Comparison of ENCODE assay signal across 8 mouse cellular contexts in genomic region chr14:59441472-59441805, GRCm38 (mm10). TPM values are rescaled to one million over a fixed set of nuclear protein-coding genes. Genes with fewer than 3 reads are reported as not detected.
DNase-seq lines count a peak whose midpoint lies in the region; ATAC-seq and TF ChIP-seq lines count a peak whose summit lies in the region.

No protein-coding gene starts in this region.

- H3K9me3 ChIP-seq in heart, embryonic 11.5 days (replicated peaks; ENCODE audit: control insufficient read depth, low read length): no peaks in the 10 kb centered on the region
- H3K9me3 ChIP-seq in ES-Bruce4 (replicated peaks; ENCODE audit: control insufficient read depth, insufficient read depth, low read length, poor library complexity, severe bottlenecking): no peaks in the 10 kb centered on the region
- H3K9me3 ChIP-seq in hindbrain, embryonic 11.5 days (ENCODE audit: control insufficient read depth, low read length): no peaks in the 10 kb centered on the region
- no peaks in the 10 kb centered on the region for H3K9me3 ChIP-seq in midbrain, embryonic 10.5 days (replicated peaks)

- WGBS in heart, embryonic 11.5 days (ENCODE audit: insufficient replicate concordance): 15% methylated on average over 6 of the region's 6 CpGs
- 17% methylated on average over 6 of the region's 6 CpGs for WGBS in hindbrain, embryonic 11.5 days
- 16% methylated on average over 6 of the region's 6 CpGs for whole genome bisulfite sequencing in midbrain, embryonic 10.5 days

- TF ChIP-seq CTCF in ES-Bruce4 (IDR thresholded peaks at IDR 0.05; ENCODE audit: low read depth, low read length): no peak

- no peak for TF ChIP-seq POLR2A in ES-Bruce4 (IDR thresholded peaks at IDR 0.05; ENCODE audit: insufficient read depth, low read length)

- no peaks in the 10 kb centered on the region for H3K36me3 ChIP-seq in heart, embryonic 11.5 days (ENCODE audit: control insufficient read depth, insufficient read depth, low read length)
- no peaks in the 10 kb centered on the region for H3K36me3 ChIP-seq in ES-Bruce4 (ENCODE audit: control insufficient read depth, insufficient read depth, low read length, poor library complexity, severe bottlenecking)
- H3K36me3 ChIP-seq in hindbrain, embryonic 11.5 days (ENCODE audit: control insufficient read depth, insufficient read depth, low read length): no peaks in the 10 kb centered on the region
- H3K36me3 ChIP-seq in midbrain, embryonic 10.5 days: no peaks in the 10 kb centered on the region

- DNase-seq in heart, adult 8-10 months (ENCODE audit: low spot score): no peak
- no peak for DNase-seq in hindbrain, embryonic 11.5 days (ENCODE audit: low spot score)
- DNase-seq in midbrain, embryonic 10.5 days (ENCODE audit: low spot score): no peak
- DNase-seq in urinary bladder, postnatal 36 days (ENCODE audit: low spot score in 2 of 2): no peak
- no peak for DNase-seq in ovary, postnatal 36 days (ENCODE audit: low spot score)
- DNase-seq in left cerebral cortex, postnatal 14 days (ENCODE audit: low spot score in 2 of 2): no peak

- TF ChIP-seq EP300 in ES-Bruce4 (IDR thresholded peaks at IDR 0.05; ENCODE audit: insufficient read depth, low read depth, low read length): no peak

- no peak for ATAC-seq in heart, embryonic 11.5 days (replicated peaks; ENCODE audit: insufficient number of reproducible peaks, low FRiP score, low TSS enrichment)
- no peak for ATAC-seq in hindbrain, embryonic 11.5 days (ENCODE audit: low FRiP score)

- no peaks in the 10 kb centered on the region for H3K27me3 ChIP-seq in heart, embryonic 11.5 days (ENCODE audit: control insufficient read depth, insufficient read depth, low read length)
- no peaks in the 10 kb centered on the region for H3K27me3 ChIP-seq in ES-Bruce4 (ENCODE audit: control insufficient read depth, insufficient read depth, low read length, poor library complexity, severe bottlenecking)
- H3K27me3 ChIP-seq in hindbrain, embryonic 11.5 days (ENCODE audit: control insufficient read depth, insufficient read depth, low read length): no peaks in the 10 kb centered on the region
- no peaks in the 10 kb centered on the region for H3K27me3 ChIP-seq in midbrain, embryonic 10.5 days (ENCODE audit: low read depth, poor library complexity, severe bottlenecking)

- H3K27ac ChIP-seq in heart, embryonic 11.5 days (ENCODE audit: low read depth, low read length): peak overlapping the region; percentile 88
- 0 out of 2 replicates have a peak overlapping the region, but pooled peaks have one; percentile 3 for H3K27ac ChIP-seq in ES-Bruce4 (ENCODE audit: insufficient read depth, low read length)
- no peak overlapping the region; the same call in 1 of the 2 replicates for H3K27ac ChIP-seq in hindbrain, embryonic 11.5 days (ENCODE audit: low read depth, low read length)
- peak overlapping the region; percentile 88 for H3K27ac ChIP-seq in midbrain, embryonic 10.5 days (replicated peaks)

- no peaks in the 10 kb centered on the region for H3K4me1 ChIP-seq in heart, embryonic 11.5 days (ENCODE audit: control insufficient read depth, insufficient read depth, low read length)
- H3K4me1 ChIP-seq in ES-Bruce4 (ENCODE audit: control insufficient read depth, insufficient read depth, low read length): no peaks in the 10 kb centered on the region
- H3K4me1 ChIP-seq in hindbrain, embryonic 11.5 days (replicated peaks; ENCODE audit: control insufficient read depth, insufficient read depth, low read length): no peaks in the 10 kb centered on the region
- peaks cover 16% of the 10 kb centered on the region for H3K4me1 ChIP-seq in midbrain, embryonic 10.5 days

- intact Hi-C loops in left cerebral cortex, postnatal 14 days (cut with DNase I): no loop called here

- peak overlapping the region; percentile 65 for H3K4me2 ChIP-seq in heart, embryonic 11.5 days
- H3K4me2 ChIP-seq in hindbrain, embryonic 11.5 days (replicated peaks; ENCODE audit: low read depth, low read length): peak overlapping the region; percentile 75

- peak overlapping the region; percentile 83 for H3K4me3 ChIP-seq in heart, embryonic 11.5 days (ENCODE audit: low read depth, low read length)
- peak overlapping the region; percentile 87 for H3K4me3 ChIP-seq in ES-Bruce4 (ENCODE audit: low read depth, low read length)
- H3K4me3 ChIP-seq in hindbrain, embryonic 11.5 days (ENCODE audit: low read depth, low read length): peak overlapping the region; percentile 64
- H3K4me3 ChIP-seq in midbrain, embryonic 10.5 days: peak overlapping the region; percentile 73

- peak overlapping the region; percentile 91 for H3K9ac ChIP-seq in heart, embryonic 11.5 days (ENCODE audit: low read depth, low read length)
- peak overlapping the region; percentile 88 for H3K9ac ChIP-seq in ES-Bruce4 (ENCODE audit: low read depth, poor library complexity, severe bottlenecking)
- peak overlapping the region; percentile 74 for H3K9ac ChIP-seq in hindbrain, embryonic 11.5 days (ENCODE audit: low read depth, low read length)

RNA-seq across cellular contexts. Expression of gene Cab39l, which starts 0.7 kb away (rescaled TPM):
- polyA plus RNA-seq in heart, embryonic 11.5 days (2014; fragmentation: Nextera tagmentation; extraction: Ambion mirVana): 30.5 and 31.1 TPM in 2 replicates
- total RNA-seq in heart, adult 8-10 months (2022): 10 to 100 TPM; 21.4 to 29.6 (median 24.4) TPM
- 30.9 and 36.6 TPM in 2 replicates for polyA plus RNA-seq in ES-Bruce4 (2011; ENCODE audit: insufficient read depth, insufficient read length, low read depth, missing spikeins)
- 47.0 and 47.7 TPM in 2 replicates for polyA plus RNA-seq in hindbrain, embryonic 11.5 days (2014; fragmentation: Nextera tagmentation; extraction: Ambion mirVana)
- 38.9 and 44.2 TPM in 2 replicates for polyA plus RNA-seq in midbrain, embryonic 10.5 days (2016; fragmentation: Nextera tagmentation; extraction: Ambion mirVana)
- 10 to 100 TPM; 19.1 to 19.8 TPM for total RNA-seq in left cerebral cortex, postnatal 14 days (2021)

RNA-seq across cellular contexts. Expression of gene Setdb2, which starts 0.8 kb away (rescaled TPM):
- polyA plus RNA-seq in heart, embryonic 11.5 days (2014; fragmentation: Nextera tagmentation; extraction: Ambion mirVana): 8.9 and 9.9 TPM in 2 replicates
- 10 to 100 TPM in 1 of 4 experiments, 1 to 10 TPM in 3; 6.7 to 10.8 (median 7.6) TPM for total RNA-seq in heart, adult 8-10 months (2022)
- 11.9 and 12.1 TPM in 2 replicates for polyA plus RNA-seq in ES-Bruce4 (2011; ENCODE audit: insufficient read depth, insufficient read length, low read depth, missing spikeins)
- 9.8 and 10.6 TPM in 2 replicates for polyA plus RNA-seq in hindbrain, embryonic 11.5 days (2014; fragmentation: Nextera tagmentation; extraction: Ambion mirVana)
- 10.9 and 12.4 TPM in 2 replicates for polyA plus RNA-seq in midbrain, embryonic 10.5 days (2016; fragmentation: Nextera tagmentation; extraction: Ambion mirVana)
- total RNA-seq in left cerebral cortex, postnatal 14 days (2021): 1 to 10 TPM; 3.9 to 4.9 TPM

RNA-seq across cellular contexts. Expression of gene Phf11c, which starts 46.3 kb away (rescaled TPM):
- 0.80 and 0.96 TPM in 2 replicates for polyA plus RNA-seq in heart, embryonic 11.5 days (2014; fragmentation: Nextera tagmentation; extraction: Ambion mirVana)
- under 1 TPM; 0.30 to 0.72 (median 0.36) TPM for total RNA-seq in heart, adult 8-10 months (2022)
- polyA plus RNA-seq in ES-Bruce4 (2011; ENCODE audit: insufficient read depth, insufficient read length, low read depth, missing spikeins): 1.0 and 1.1 TPM in 2 replicates
- polyA plus RNA-seq in hindbrain, embryonic 11.5 days (2014; fragmentation: Nextera tagmentation; extraction: Ambion mirVana): 0.77 and 0.81 TPM in 2 replicates
- polyA plus RNA-seq in midbrain, embryonic 10.5 days (2016; fragmentation: Nextera tagmentation; extraction: Ambion mirVana): 0.67 TPM in 2 replicates
- total RNA-seq in left cerebral cortex, postnatal 14 days (2021): under 1 TPM; 0.42 to 0.49 TPM
